Mouse (Mus musculus): ENCODE results near the gene Ttyh2.

DNA sequence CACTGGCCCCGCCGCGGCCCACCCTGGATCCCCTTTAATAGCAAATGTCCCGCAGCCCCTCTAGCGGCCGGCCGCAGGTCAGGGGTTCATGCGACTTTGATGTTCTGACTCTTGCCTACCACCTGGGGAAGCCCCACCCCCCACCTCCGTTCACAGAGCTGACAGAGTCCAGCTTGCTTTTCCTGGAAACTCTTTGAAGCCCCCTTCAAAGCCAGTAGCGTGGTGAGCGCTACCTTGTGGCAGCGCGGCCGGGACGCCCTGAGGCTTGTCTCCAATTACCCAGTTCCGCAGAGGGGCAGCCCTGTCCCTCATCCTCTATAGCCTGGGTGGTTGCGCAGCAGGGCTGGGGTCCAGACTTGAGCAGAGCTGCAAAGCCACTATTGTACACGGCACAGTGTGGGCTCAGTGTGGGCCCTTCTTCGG is 35.5 kb upstream of the Ttyh2 start:
- TF ChIP-seq CTCF (IDR thresholded peaks at IDR 0.05; ENCODE audit: control insufficient read depth, insufficient read depth, low read length) (no peak), POLR2A (IDR thresholded peaks at IDR 0.05; ENCODE audit: borderline replicate concordance, control insufficient read depth, low read depth, low read length) (no peak)

Measured in bone marrow, adult 2 months (tissue).